In the genomic region with DNA sequence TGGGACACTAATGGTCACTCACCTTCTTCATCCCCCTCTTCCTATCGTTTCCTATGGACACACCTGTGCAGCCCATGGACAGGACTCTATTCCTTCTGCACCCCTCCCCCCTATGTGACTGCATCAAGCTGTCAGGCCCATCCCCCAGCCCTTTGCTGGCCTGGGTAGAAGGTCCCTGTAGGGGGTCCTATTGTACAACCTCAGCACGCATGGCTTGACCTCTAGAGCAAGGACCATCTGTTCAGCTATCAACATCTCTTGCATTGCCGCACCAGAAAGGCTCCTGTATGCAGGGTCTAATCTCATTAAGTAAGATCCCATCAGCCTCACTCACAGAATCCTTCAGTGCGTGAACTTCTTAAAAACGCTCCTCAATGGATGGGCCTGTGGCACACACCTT, we compare ENCODE assay signal across 25 mouse cellular contexts. TPM values are rescaled to one million over a fixed set of nuclear protein-coding genes. Genes with fewer than 3 reads are reported as not detected.
"Had no signal": no experiment of that assay in that cellular context is flagged by ENCODE, and none has a peak within 500 bp of the region (broad histone marks: within the 10 kb centered on the region; RNA-seq: fewer than 3 reads in every experiment).

No protein-coding gene starts in this region.

- ATAC-seq: intestine, embryonic 16.5 days; liver, postnatal 0 days; lung, postnatal 0 days; midbrain, embryonic 16.5 days had no signal

- DNase-seq: kidney, adult 2 months; kidney, postnatal 10 days; kidney, postnatal 36 days; liver, postnatal 0 days; lung, embryonic 14.5 days; right cerebral cortex, postnatal 25 days; spleen, adult 18-20 months; thymus, adult 2 months; thymus, postnatal 14 days; thymus, postnatal 4 days had no signal

- H3K9me3 ChIP-seq: limb, embryonic 12.5 days; limb, embryonic 15.5 days; midbrain, embryonic 12.5 days had no signal

- H3K4me1 ChIP-seq: limb, embryonic 12.5 days; limb, embryonic 15.5 days; midbrain, embryonic 12.5 days had no signal

- H3K27ac ChIP-seq: limb, embryonic 12.5 days; limb, embryonic 15.5 days; liver, embryonic 14.5 days; macrophage; midbrain, embryonic 12.5 days; stomach, postnatal 0 days had no signal

- H3K36me3 ChIP-seq: limb, embryonic 12.5 days; limb, embryonic 15.5 days; midbrain, embryonic 12.5 days had no signal

- H3K4me3 ChIP-seq: limb, embryonic 12.5 days; limb, embryonic 15.5 days; midbrain, embryonic 12.5 days had no signal

- H3K4me2 ChIP-seq: limb, embryonic 12.5 days; limb, embryonic 15.5 days; liver, embryonic 11.5 days; lung, embryonic 14.5 days; midbrain, embryonic 12.5 days had no signal

- H3K27me3 ChIP-seq: limb, embryonic 12.5 days; limb, embryonic 15.5 days; midbrain, embryonic 12.5 days had no signal

- H3K9ac ChIP-seq: limb, embryonic 12.5 days; limb, embryonic 15.5 days; liver, embryonic 14.5 days; liver, postnatal 0 days; lung, embryonic 14.5 days; midbrain, embryonic 12.5 days had no signal

RNA-seq across cellular contexts. Expression of gene Tbata, which starts 53.9 kb away (rescaled TPM):
- total RNA-seq: megakaryocyte, adult 5-6 weeks had no signal
- polyA plus RNA-seq: intestine, embryonic 16.5 days; kidney, embryonic 14.5 days; limb, embryonic 12.5 days; liver, embryonic 11.5 days; liver, embryonic 14.5 days; liver, postnatal 0 days; macrophage; midbrain, embryonic 12.5 days; neural tube, embryonic 11.5 days; neural tube, embryonic 14.5 days; stomach, embryonic 14.5 days had no signal
